Mouse (Mus musculus): ENCODE results near the gene Ccdc88b.

Ccdc88b gene

DNA sequence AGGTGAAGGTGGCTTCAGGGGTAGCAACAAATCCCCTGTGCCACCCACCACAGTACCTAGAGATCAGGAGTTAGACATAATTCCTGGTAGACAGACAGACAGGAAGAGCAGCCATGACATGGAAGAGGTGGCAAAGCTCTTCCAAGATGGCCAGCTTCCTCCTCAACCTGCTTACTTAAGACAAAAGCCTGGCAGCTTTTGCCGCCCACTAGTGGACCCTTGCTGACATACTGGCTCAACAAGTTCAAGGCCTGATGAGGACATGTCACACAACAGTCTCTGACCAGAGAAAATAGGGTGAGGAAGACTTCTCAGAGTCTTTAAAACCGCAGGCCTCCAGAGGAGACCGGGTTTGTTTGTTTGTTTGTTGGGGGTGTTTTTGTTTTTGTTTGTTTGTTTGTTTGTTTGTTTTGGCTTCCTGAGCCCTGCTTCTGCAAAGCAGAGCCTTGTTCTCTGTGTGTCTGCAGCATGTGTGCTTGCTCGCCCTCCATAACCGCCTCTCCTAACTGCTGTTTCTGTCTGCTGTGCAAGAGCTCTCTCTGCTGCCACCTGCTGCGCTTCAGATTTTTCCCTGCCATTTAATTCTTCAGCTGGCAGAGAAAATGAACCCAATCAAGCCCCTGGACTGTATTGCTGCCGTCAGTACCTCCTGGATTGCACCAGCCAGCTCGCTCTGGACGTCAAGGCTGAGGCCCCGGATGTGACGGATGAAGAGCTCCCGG, 1.6 kb downstream of the Ccdc88b start:
- peak; percentile 76 for DNase-seq

DNA sequence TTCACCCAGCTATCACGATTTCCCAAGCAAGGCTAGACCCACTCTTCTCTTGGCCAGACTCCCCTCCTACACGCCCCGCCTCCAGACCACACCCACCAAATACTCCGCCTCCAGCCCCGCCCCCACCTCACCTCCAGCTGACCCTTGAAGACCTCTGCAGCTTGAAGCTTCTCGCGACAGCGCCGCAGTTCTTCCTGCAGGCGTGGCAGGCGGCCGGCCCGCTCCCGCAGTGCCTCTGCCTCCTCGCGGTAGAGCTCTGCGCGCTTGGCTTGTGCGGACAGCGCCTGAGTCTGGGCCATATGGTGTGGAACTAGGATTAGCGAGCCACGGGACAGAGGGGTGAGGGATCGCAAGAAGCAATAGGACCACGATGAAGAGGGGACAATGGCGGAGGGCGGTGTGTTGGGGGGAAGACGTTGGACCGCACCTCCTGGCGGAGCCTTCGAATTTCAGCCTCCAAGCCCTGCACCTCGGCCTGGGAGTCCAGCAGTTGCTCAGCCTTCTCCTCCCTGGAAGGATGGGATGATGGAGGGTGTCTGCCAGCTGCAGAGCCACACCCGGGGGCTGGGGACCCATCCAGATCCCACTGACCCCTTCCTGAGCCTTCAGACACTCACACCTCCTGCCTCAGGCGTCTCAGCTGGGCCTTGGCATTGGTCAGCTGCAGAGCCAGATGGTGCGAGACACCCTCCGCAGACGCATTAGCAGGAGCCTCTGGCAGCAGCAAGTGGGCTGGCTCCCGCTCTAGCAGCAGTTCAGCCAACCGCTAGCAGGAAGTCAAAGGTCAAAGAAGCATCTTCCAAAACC, 2.6 kb downstream of the Ccdc88b start:
- no peak for DNase-seq

DNA sequence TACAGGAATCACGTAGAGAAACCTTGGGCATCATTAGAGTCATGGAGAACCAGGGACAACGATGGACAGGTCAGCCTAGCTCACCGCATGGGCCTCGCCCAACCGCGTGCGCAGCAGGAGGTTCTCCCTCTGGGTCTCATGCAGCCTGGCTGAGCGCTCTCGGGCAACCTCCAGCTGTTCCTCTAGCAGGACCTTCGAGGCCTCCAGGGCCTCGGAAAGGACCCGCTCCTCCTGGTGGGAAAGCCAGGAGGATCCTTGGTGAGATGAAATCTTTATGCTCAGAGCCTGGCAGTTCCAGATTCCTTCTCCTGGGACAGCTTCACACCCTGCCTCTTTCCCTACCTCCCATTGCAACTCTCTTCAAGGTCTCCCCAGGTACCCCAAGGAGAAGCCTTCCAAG, 3.4 kb downstream of the Ccdc88b start:
- no peak for DNase-seq

DNA sequence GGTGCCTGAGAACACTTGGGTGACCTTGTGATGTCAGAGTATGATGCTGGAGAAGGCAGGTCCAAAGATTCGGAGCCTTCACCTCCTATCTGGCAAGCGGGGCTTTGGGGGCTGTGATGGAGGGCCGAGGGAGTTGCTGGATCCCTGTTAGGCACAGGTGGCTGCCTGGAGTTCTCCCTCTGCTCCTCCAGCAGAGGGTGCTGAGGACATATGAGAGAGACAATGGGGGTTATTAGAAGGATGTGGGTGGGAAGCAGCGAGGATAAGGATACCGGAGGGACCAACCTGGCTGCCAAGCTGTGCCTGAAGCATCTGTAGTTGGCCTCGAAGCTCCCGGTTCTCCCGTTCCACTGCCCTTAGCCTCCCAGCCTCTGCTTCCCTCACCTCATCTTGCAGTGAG, 4.1 kb downstream of the Ccdc88b start:
- no peak for DNase-seq

DNA sequence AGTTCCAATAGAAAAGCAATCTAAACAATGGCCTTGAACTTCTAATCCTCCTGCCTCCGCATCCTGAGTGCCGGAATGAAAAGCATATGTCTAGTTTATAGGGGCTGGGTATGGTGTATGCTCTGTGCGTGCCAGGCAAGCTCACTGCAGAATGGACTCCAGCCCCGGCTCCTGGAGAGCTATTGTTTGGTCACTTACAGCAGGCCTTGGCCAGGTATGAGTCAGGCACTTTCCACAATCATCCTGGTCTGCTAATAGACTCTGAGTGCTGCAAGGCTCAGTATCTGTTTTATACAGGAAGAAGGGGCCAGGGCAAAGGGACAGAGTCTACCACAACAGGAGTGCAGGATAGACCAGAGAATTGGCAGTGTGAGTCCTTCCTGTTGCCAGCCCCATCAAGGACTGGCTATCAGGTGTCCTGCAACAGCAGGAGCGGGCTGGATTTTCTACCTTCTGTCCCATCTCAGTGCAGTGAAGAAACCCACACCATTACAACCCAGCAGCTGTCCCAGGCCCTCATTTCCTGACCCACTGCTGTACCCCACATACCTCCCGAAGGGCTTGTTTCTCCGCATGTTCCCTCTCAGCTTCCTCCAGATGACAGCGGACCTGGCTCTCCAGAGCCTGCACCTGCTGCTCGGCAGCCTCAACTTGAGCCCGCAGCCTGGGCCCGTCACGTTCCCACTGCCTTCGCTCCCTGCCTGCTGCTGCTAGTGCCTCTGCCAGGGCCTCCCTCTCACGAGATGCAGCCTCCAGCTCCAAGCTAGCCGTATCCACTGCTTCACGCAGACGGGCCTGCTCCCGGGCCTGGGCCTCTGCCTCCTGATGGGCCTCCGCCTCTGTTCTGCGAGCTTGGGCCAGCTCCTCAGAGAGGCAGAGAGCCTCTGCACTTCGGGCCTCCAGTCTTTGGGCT, 5.4 kb downstream of the Ccdc88b start:
- no peak for DNase-seq

DNA sequence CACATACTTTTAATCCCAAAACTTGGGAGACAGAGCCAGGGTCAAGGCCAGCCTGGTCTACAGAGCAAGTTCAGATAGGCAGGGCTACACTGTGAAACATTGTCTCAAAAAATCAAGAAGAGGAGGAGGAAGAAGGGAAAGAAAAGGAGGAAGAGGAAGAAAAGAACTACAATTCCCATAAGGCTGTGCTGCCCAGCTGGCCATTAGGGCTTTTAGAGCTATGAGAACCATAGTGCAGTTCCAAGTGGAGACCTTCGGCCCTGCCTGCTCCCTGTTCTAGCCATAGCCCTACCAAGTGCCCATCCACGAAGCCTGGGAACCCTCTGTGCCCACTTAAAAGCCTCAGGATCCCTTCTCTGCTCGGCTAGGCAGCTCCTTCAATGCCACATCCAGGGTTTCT, 6.5 kb downstream of the Ccdc88b start:
- DNase-seq, result no peak

GRCm38 (mm10) chr19:6849506-6850068, 8.4 kb downstream of the Ccdc88b start:
- no peak for DNase-seq

DNA sequence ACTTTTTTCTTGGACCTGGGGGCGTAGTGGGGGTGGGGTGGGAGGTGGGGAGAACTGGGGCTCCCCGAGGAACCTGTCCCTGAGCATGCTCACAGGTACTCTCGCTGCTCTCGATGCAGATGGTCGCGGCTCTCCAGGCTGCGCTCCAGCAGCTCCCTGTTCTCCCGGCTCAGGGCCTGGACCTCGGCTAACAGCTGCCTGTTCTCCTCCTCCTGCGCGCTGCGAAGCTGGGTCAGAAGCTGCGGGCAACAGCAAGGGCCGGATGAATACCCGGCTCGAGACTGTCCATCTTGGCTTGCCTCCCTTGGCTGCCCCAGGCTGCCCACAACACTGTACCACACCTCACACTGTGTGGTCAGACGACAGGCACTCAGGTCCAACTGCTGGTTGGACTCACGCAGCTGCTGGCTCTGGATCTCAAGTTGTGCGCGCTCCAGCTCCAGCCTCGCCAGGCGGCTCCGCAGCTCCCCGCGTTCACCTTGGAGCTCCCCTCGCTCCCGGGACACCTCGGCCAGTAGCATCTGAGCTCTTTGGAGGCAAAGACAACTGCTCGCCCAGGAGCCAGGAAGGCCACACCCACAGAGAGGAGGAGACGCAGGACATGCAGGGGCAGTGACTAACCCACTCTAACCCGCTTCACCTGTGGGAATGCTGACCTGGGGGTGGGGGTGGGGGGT, 10.0 kb downstream of the Ccdc88b start:
- DNase-seq, result no peak

DNA sequence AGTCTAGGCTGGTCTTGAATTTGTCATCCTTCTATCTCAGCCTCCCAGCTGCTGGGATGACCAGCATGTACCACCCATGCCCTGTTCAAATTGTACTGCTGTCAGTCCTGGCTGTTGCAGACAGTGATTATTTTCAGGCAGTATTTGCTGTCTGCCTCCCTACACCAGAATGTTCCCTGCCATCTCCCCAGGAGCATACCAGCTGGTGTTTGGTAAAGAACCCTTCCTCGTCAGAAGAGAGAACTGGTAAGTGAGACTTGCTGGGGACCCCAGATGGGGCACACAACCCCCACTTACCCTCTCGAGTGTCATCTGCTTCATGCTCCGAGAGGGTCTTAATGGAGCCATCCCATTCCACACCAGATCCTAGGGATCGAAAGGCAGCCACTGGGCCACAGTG, 12.0 kb downstream of the Ccdc88b start:
- no peak for DNase-seq

DNA sequence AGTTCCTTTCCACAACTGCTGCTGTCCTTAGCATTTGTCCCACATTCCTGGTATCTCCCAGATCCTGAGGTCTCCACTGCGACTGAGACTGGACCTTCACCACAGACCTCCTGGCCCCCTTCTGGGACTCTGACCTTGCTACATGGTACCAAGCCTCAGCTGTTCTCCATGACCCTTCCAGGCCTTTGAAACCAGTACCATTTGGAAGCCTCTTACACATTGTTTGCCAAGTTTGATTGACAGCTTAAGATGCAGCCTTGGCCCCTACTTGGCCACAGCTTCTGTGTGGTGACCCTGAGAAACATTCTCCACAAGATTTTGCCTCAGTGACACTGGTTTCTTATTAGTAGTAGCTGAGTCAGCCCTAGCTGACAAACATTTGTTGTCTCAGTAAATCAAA, 15.7 kb downstream of the Ccdc88b start:
- DNase-seq, result no peak

DNA sequence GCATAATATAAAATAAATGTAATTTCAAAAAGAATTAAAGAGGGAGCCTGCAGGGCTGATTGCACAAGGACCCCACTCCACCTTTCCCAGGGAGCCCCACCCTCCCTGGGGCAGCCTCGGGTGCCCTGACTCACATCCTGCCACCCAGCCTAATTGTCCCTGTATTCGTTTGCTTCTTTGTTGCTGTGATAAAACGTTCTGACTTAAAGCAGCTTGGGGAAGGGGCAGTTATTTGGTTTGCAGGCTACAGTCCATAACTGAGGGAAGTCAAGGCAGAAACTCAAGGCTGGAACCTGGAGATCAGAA, 16.8 kb downstream of the Ccdc88b start:
- DNase-seq, result peak; percentile 11

GRCm38 (mm10) chr19:6840475-6841291, 17.3 kb downstream of the Ccdc88b start, which contains the start of gene Rps6ka4:
Gene Rps6ka4 (minus strand): TSS chr19:6840636.
- peak; percentile 60 for DNase-seq

DNA sequence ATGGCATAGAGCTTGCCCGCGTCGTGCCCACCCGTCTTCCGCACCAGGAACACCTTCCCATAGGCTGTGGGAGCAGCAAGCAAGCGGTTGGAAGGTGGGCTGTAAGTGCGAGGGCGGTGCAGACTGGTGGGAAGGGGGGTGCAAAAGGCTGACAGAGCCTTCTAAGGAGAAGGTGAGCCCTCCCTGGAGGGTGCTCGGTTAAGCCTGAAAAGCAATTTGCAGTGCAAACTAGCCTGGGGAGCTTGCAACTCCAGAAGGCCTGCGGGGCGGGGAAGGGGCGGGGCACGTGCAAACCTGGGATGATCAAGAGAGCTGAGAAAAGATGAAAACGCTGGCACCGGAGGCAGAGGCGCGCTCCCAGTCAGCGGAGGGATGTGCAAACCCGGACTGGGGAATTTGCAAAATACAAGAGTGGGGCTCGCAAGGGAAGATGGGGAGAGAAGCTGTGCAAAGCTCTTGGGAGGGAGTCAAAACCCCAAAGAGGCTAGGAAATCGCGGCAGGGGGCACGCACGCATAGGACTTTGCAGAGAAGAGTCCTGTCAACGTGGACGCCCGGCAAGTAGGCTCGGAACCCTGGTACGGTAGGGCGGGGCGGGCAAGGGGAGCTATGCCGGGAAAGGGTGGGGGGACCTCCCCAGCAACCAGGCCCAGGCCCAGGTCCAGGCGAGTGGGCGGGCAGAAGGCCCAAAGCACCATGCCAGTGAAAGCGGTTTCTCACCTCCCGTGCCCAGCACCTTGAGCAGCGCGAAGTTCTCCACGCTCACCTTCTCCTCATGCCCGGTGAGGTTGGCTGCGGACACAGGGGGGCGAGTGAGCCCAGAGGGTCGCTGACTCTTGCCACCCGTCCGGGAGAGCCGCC, 18.2 kb downstream of the Ccdc88b start:
- DNase-seq, result peak; percentile 44

GRCm38 (mm10) chr19:6832363-6832762, 25.6 kb downstream of the Ccdc88b start:
- no peak for DNase-seq

DNA sequence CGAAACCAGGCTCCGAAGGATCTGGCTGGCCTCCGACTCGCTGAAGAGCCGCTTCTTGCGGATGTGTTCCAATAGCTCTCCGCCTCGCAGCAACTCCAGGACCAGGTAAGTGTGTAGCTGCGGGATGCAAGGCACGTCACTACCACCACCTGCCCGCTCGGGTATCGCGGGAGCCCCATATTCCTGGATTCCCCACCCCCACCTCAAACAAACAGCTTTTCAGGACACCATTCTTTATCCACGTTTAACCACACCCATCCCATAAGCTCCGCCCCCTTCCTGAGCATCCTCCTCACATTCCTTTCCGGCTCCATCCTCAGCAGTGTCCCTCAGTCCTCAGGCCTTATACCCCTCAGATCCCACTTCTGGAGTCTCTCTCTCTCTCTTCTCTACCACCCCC, 26.7 kb downstream of the Ccdc88b start:
- no peak for DNase-seq

GRCm38 (mm10) chr19:6830556-6831316, 27.3 kb downstream of the Ccdc88b start:
- no peak for DNase-seq

GRCm38 (mm10) chr19:6829870-6830555, 28.0 kb downstream of the Ccdc88b start:
- no peak for DNase-seq

DNA sequence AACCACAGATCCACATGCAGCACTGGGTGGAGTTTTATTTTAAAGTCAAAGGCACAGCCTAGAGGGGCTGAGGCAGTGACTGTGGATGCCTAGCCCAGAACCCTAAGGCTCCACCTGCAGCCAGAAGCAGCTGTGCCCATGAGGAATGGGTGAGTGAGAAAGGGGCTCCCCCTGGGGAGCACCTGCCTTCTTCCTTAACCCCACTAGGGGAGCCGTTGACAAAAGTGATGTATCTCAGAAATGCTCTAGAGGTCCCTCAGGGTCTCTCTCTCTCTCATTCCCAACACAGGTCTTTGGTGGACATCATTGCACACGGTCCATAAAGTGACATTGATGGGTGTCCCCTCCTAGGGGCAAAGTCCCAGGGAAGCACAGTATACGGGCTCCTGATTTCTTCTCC, 28.9 kb downstream of the Ccdc88b start:
- peak; percentile 46 for DNase-seq

- DNase-seq, result no peak
Observed at GRCm38 (mm10) chr19:6826601-6827000, 31.4 kb downstream of the Ccdc88b start.
